Mouse (Mus musculus) cerebellum, adult 2 months (tissue): ENCODE data around the gene E2f8.

Source experiments
- CTCF ChIP-seq: fragments of 200-500 bp; IDR thresholded peaks from 2 replicates; pipeline ENCODE4 v1.5.1; 2011; ENCODE audit warnings: low read depth, mild to moderate bottlenecking, control low read depth, low read length, moderate library complexity, borderline replicate concordance; ENCODE audit not compliant: insufficient read depth
- POLR2A ChIP-seq: fragments of 200-500 bp; IDR thresholded peaks from 2 replicates; pipeline ENCODE4 v1.6.1; 2011; ENCODE audit warnings: low read length, control low read depth, borderline replicate concordance; ENCODE audit not compliant: insufficient read depth

DNA sequence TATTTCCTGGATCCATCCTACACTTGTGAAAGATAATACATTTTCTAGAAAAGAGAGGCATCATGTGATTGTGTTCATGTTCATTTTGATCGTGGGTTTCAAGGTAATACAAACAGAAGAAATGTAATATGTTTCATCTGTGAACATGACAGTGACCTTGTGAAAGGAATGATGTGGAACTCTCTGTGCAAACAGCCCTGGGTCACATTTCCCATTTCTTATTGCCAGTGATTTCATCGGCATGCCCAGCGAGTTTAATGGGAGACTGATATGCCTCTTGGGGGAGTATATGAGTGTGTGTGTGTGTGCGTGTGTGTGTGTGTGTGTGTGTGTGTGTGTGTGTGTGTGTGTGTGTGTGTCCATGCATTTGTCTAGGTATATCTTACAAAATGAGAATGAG, 39.9 kb downstream of the E2f8 start:
- TF ChIP-seq POLR2A = no peak
- no peak for TF ChIP-seq CTCF
